Mouse (Mus musculus) heart, adult 2 months (tissue): ENCODE measurements at regions not wholly inside any gene's neighbourhood (a gene's known extent, or its start where the extent isn't known, plus 50 kb on each side); places are given as distances from the start of the nearest gene placed in this dataset.

Source experiments
- CTCF ChIP-seq: fragments of 200-600 bp; IDR thresholded peaks from 2 replicates; pipeline ENCODE4 v1.8.1; 2022; ENCODE audit warnings: antibody characterized with exemption, mild to moderate bottlenecking, moderate library complexity
- EP300 ChIP-seq: fragments of 200-500 bp; IDR thresholded peaks from 2 replicates; pipeline ENCODE4 v1.6.1; 2011; ENCODE audit warnings: low read depth, low read length, control low read depth; ENCODE audit not compliant: insufficient read depth
- POLR2A ChIP-seq: fragments of 200-500 bp; IDR thresholded peaks from 2 replicates; pipeline ENCODE4 v1.6.1; 2011; ENCODE audit warnings: mild to moderate bottlenecking, low read depth, low read length, control low read depth; ENCODE audit not compliant: insufficient read depth

- TF ChIP-seq EP300 (no peak), CTCF (no peak), POLR2A (no peak)
Observed at GRCm38 (mm10) chr16:79279006-79279405, 188.1 kb upstream of the Tmprss15 start.
